Mouse (Mus musculus) layer of hippocampus, postnatal 14 days (tissue): ENCODE data around the gene Hoxb13. TPM values are rescaled to one million over a fixed set of nuclear protein-coding genes. Genes with fewer than 3 reads are reported as not detected.

Experiments used
- DNase-seq, 2 experiments: peaks; one replicate each; pipeline ENCODE4 v3.0.0; 2021 to 2022; ENCODE audit warnings: low spot score in 2 of 2, mixed read lengths in 1 of 2
- total RNA-seq, 2 experiments: library from RNA; stranded (reverse); gene quantifications; 2 replicates each; pipeline ENCODE4 v1.2.3; 2021

Hoxb13 gene
- total RNA-seq, 2 experiments from 2014 or later: not detected

GRCm38 (mm10) chr11:96189810-96190522 lies 4.2 kb upstream of the Hoxb13 start:
- DNase-seq: no peak

GRCm38 (mm10) chr11:96191132-96191531 lies 3.0 kb upstream of the Hoxb13 start:
- DNase-seq: no peak

- no peak for DNase-seq
These were observed 240 bp downstream of the Hoxb13 start for GRCm38 (mm10) chr11:96194401-96194710.

- no peak for DNase-seq
These were observed 985 bp downstream of the Hoxb13 start for GRCm38 (mm10) chr11:96194961-96195640.

- no peak for DNase-seq
These were observed 1.7 kb downstream of the Hoxb13 start for GRCm38 (mm10) chr11:96195769-96196280.

- DNase-seq: peak in 1 of 2 experiments; percentile 52
These were observed 4.5 kb downstream of the Hoxb13 start for GRCm38 (mm10) chr11:96198642-96199041.

GRCm38 (mm10) chr11:96199181-96200086 lies 5.3 kb downstream of the Hoxb13 start:
- DNase-seq: no peak

- DNase-seq: no peak
These were observed 6.1 kb downstream of the Hoxb13 start for GRCm38 (mm10) chr11:96200183-96200655.

- no peak for DNase-seq
These were observed 7.6 kb downstream of the Hoxb13 start for GRCm38 (mm10) chr11:96201741-96202140.

GRCm38 (mm10) chr11:96202401-96203081 lies 8.4 kb downstream of the Hoxb13 start:
- DNase-seq: no peak

GRCm38 (mm10) chr11:96203182-96203788 lies 9.2 kb downstream of the Hoxb13 start:
- DNase-seq: no peak

GRCm38 (mm10) chr11:96203789-96204186 lies 9.7 kb downstream of the Hoxb13 start:
- no peak for DNase-seq

- no peak for DNase-seq
These were observed 10.2 kb downstream of the Hoxb13 start for GRCm38 (mm10) chr11:96204351-96204750.

GRCm38 (mm10) chr11:96205426-96206131 lies 11.5 kb downstream of the Hoxb13 start:
- DNase-seq: no peak

GRCm38 (mm10) chr11:96223813-96224212 lies 29.7 kb downstream of the Hoxb13 start:
- no peak for DNase-seq

GRCm38 (mm10) chr11:96227676-96228075 lies 33.6 kb downstream of the Hoxb13 start:
- no peak for DNase-seq

- DNase-seq: peak; percentile 15 to 22
These were observed 40.8 kb downstream of the Hoxb13 start for GRCm38 (mm10) chr11:96234906-96235305.

GRCm38 (mm10) chr11:96240211-96240610 lies 46.1 kb downstream of the Hoxb13 start:
- DNase-seq: peak; percentile 32 to 34
